Mouse (Mus musculus): Measurements from ENCODE around the gene Acly.
A peak's percentile ranks its signal among the peaks of the same experiment; 100 is the strongest.

Acly gene

DNA sequence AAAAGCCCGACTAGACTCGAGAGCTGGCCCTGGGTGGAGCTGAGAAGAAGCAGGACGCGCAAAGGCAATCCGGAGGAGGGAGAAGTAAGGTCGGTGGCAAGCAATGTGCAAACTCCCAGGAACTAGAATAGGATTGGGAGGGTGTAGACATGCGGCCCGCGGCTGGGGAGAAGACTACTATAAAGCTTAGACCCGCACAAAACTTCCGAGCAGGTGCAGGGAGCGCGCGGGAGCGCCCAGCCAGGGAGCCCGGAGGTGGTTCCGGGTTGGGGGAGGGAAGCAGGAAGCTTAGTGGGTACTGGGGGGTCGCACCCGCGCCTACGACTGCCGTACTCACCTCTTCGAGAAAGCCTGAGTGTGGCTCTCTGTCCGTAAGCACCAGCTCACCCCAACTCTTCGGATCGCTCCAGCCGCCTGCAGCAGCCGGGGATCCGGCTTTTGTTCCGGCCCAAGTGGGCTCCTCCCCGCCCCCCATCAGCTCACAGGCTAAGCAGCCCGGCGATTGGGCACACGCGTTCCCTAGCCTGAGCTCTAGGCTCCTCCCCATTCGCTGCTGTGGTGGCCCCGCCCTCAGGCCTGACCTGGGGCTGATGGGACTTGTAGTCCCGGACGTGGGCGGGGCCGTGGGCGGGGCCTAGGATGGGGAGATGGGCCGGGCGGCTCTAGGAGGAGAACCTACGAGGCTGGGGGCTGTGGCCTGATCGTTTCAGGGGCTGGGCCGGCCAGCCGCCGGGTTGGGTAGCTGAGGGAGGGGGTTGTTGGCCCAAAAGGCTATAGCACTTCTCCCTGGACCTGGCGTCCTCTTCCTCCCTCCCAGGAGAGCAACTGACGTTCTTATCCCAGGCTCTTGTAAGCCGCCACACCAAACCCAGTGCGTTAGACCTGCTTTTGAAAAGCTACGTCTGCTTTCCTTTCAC is at the start of gene Acly:
TSS of gene Acly (minus strand) at position 543 of the 917 bp plus-strand sequence.
- DNase-seq (ENCODE audit: low read depth, low spot score), result peak; percentile 99

GRCm38 (mm10) chr11:100576256-100576655 is 48.5 kb upstream of the Acly start:
- DNase-seq (ENCODE audit: low read depth, low spot score), result no peak

GRCm38 (mm10) chr11:100575484-100575855 is 47.7 kb upstream of the Acly start:
- DNase-seq (ENCODE audit: low read depth, low spot score), result no peak

- peak; percentile 87 for DNase-seq (ENCODE audit: low read depth, low spot score)
Observed at GRCm38 (mm10) chr11:100574708-100575483, 47.1 kb upstream of the Acly start, which contains the start of gene Cnp. Cnp (plus strand) TSS chr11:100574904.

GRCm38 (mm10) chr11:100574188-100574587 is 46.4 kb upstream of the Acly start:
- DNase-seq (ENCODE audit: low read depth, low spot score), result peak; percentile 77

DNA sequence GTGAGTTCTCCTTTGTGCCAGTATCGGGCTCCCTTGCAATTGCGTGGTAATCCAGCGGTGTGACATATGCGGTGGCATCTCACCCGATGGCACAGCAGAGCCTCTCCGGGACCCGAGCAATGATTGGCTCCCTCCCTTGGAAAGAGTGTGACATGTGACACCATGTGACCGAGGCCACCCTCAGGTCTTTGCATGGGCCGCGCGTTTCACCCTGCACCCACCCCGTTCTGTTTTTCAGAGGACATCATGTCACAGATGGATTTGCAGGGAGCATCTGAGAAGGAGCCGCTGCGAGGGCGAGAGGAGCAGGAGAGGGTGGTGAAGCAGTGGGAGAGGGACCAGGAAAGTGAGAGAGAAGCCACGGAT is 43.4 kb upstream of the Acly start:
- peak; percentile 44 for DNase-seq (ENCODE audit: low read depth, low spot score)

DNA sequence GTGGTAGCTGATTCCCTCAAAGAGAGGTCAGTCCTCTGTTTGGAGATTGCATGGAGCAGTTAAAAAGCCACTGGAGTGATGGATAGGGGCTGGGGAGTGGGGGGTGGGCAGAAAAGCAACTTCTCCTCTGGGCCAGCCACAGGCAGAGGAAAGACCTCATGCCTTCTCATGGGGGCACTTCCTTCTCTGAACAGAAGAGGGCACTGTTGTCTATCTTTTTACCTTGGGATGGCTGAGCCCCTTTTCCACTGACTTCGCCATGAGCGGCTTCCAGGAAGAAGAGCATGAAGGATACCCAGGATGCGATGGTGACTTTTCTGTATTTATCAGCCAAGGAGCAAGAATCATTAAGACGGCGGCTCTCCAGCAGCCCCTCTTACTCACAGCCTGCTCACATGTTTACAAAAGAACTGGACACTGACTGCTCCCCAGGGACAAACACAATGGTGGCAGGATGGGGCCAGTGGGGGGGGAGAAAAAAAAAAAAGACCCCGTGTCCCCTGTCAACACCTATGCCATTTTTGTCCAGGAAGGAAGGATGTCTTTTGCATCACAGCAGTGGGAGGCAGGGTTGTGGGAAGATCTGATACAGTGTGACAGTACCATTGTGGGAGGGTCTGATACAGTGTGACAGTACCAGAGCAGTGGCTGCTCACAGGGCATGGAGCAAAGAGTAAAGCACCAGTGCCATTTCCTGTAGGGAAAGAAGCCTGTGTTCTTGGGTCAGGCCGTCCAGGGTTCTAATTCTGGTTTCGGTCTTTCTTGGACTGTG is 42.8 kb upstream of the Acly start:
- peak; percentile 75 for DNase-seq (ENCODE audit: low read depth, low spot score)

- no peak for DNase-seq (ENCODE audit: low read depth, low spot score)
Observed at GRCm38 (mm10) chr11:100569789-100570188, 42.0 kb upstream of the Acly start.

GRCm38 (mm10) chr11:100568692-100569091 is 40.9 kb upstream of the Acly start:
- DNase-seq (ENCODE audit: low read depth, low spot score), result no peak

- DNase-seq (ENCODE audit: low read depth, low spot score), result no peak
Observed at GRCm38 (mm10) chr11:100567815-100568245, 40.0 kb upstream of the Acly start.

DNA sequence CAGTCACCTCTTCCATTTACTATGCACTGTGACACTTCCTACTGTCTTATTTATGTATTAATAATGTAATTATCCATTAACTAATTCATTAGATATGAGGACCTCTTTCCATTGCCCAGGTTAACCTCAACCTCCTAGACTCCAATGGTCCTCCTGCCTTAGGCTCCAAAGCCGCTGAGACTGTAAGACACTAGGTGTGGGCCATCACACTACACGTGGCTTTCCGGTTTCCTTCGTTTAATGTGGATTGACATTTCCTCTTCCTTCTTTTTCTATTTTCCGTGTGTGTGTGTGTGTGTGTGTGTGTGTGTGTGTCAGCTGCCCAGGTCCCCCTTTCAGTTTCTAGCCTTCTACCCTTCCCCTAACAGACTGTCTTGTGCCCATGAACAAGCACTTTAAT is 39.4 kb upstream of the Acly start:
- no peak for DNase-seq (ENCODE audit: low read depth, low spot score)

GRCm38 (mm10) chr11:100564703-100565102 is 36.9 kb upstream of the Acly start:
- no peak for DNase-seq (ENCODE audit: low read depth, low spot score)

GRCm38 (mm10) chr11:100564297-100564696 is 36.5 kb upstream of the Acly start:
- no peak for DNase-seq (ENCODE audit: low read depth, low spot score)

DNA sequence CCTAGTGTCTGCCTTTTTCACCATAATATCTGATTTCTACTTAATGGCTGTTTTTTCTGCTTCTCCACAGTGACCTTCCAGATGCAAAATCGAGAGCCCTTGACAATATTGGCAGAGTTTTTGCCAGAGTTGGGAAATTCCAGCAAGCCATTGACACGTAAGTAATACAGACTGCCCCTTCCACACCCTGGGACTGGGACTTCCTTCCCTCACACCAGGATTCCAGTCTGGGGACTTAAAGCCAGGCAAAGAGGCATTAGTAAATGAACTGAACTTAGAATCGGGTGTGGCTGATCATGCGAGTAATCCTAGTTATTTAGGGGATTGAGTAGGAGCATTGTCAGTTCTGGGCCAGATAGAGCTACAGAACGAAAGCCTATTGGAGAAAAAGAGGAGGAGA is 33.9 kb upstream of the Acly start:
- no peak for DNase-seq (ENCODE audit: low read depth, low spot score)

DNA sequence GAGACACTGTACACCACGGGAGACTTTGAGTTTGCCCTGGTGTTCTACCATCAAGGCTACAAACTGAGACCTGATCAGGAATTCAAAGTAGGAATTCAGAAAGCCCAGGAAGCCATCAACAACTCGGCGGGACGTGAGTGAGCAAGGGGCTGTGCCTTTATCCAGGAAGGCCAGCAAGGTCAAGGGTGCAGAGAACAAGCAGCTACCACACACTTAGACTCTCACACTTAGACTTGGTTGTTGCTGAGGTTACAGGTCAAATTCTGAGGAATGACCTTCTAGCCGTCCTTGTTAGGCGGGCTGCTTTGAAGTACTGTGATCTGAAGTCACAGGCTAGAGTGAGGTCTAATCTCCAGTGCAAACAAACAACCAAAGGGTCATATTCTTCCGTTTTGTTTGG is 31.7 kb upstream of the Acly start:
- no peak for DNase-seq (ENCODE audit: low read depth, low spot score)

DNA sequence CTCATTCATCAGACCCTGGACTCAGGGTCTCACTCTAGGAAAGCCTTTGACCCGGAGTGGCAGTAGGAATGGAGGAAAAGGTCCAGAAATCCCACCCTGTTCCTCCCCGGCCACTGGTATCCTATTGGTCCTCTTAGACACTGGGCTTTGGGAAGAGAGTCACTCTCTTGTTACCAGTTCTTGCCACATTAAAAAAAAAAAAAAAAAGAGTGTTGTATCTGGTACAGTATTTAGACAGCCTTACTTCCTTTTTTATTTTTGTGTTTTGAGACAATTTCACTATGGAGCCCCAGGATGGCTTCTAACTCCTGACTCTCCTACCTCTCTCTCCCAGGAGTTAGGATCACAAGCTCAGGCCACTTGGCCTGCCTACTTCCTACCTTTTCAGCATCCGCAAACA is 29.8 kb upstream of the Acly start:
- DNase-seq (ENCODE audit: low read depth, low spot score), result no peak

GRCm38 (mm10) chr11:100555583-100555982 is 27.8 kb upstream of the Acly start:
- DNase-seq (ENCODE audit: low read depth, low spot score), result peak; percentile 81

DNA sequence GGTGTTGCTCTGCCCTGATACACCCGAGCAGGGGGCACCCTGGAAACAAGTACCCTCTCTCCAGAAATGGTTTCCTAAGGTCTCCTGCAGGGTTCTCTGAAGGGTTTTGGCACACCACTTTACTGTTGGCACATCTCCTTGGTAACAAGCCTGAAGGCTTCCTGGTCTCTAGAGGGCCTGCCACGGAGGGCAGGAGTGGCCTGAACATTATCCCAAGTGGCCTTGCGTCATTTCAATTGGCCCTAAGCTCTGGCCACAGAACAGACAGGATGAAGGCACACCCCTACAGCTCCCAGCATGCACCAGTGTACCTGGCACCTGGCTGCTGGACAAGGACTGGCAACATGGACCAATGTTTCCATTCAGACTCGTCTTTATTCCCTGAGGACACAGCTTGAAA is 25.0 kb upstream of the Acly start:
- no peak for DNase-seq (ENCODE audit: low read depth, low spot score)

GRCm38 (mm10) chr11:100550101-100550500 is 22.3 kb upstream of the Acly start:
- DNase-seq (ENCODE audit: low read depth, low spot score), result no peak

DNA sequence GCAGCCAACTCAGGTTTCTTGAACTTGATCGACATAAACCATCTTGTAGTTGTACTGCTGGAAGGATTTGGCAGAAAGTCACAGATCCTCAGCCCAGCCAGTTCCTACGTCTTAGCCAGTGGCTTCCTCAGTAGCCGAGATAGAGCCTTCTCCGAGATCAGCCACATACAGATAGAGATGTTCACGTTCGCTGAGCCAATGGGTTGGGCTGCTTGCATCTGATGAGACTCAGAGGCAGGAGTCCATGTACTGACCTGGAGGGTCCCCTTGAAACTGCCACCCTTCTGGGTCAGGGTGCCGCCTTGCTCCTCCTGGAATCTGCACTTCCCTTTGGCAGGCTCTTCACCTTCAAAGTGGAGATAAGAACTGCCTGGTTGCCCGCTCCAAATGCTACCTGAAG is 21.7 kb upstream of the Acly start:
- DNase-seq (ENCODE audit: low read depth, low spot score), result no peak

GRCm38 (mm10) chr11:100548141-100548540 is 20.3 kb upstream of the Acly start:
- no peak for DNase-seq (ENCODE audit: low read depth, low spot score)

- no peak for DNase-seq (ENCODE audit: low read depth, low spot score)
Observed at GRCm38 (mm10) chr11:100546955-100547354, 19.2 kb upstream of the Acly start.

Data from CD4-positive helper T cell, adult 2 months (primary cell).